10 mouse cellular contexts compared by ENCODE assay signal in genomic region chr1:195023848-195024247, GRCm38 (mm10).
"Had no signal": no experiment of that assay in that cellular context is flagged by ENCODE, and none has a peak within 500 bp of the region (broad histone marks: within the 10 kb centered on the region; RNA-seq: fewer than 3 reads in every experiment).

No protein-coding gene starts in this region.

- H3K27ac ChIP-seq: kidney, postnatal 0 days; limb, embryonic 13.5 days; liver, embryonic 14.5 days; midbrain, embryonic 13.5 days had no signal

- ATAC-seq: midbrain, embryonic 13.5 days had no signal

- H3K9ac ChIP-seq: limb, embryonic 13.5 days; liver, embryonic 14.5 days; midbrain, embryonic 13.5 days had no signal

- DNase-seq: kidney, postnatal 36 days; left cerebral cortex, postnatal 4 days; lung, adult 18-20 months; lung, postnatal 4 days; right cerebral cortex, postnatal 14 days; thymus, postnatal 4 days had no signal

- H3K4me2 ChIP-seq: limb, embryonic 13.5 days; midbrain, embryonic 13.5 days had no signal

- H3K27me3 ChIP-seq: limb, embryonic 13.5 days; midbrain, embryonic 13.5 days had no signal

- H3K4me1 ChIP-seq: limb, embryonic 13.5 days; midbrain, embryonic 13.5 days had no signal

- H3K9me3 ChIP-seq: limb, embryonic 13.5 days; midbrain, embryonic 13.5 days had no signal

- H3K4me3 ChIP-seq: limb, embryonic 13.5 days; midbrain, embryonic 13.5 days had no signal

- H3K36me3 ChIP-seq: limb, embryonic 13.5 days had no signal
